Mouse (Mus musculus): Measurements from ENCODE around the gene Fbln2.

DNA sequence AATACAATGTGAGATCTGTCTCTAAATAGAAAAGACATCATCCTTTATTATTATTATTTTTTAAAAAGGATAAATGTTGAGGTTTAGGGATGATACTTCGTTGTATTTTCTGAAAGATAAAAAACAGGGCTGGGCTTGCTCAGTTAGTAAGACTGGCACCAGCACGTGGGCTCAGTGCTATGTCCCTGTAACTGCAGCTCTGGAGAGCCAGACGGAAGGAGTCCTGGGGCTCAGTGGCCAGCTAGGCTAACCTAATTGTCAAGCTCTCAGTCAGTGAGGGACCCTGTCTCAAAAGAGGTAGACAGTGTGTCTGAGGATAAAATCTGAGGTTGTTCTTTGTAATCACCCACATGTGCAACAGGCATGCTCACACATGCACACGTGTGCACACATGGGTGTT lies 19.3 kb downstream of the Fbln2 start:
- TF ChIP-seq CTCF (IDR thresholded peaks at IDR 0.05; ENCODE audit: low read depth): no peak
- TF ChIP-seq EP300 (IDR thresholded peaks at IDR 0.05; ENCODE audit: low read depth): no peak

Data from heart, postnatal 0 days (tissue).